Mouse (Mus musculus) limb, embryonic 15.5 days (tissue): ENCODE data around the gene Ubash3b. TPM values are rescaled to one million over a fixed set of nuclear protein-coding genes. Genes with fewer than 3 reads are reported as not detected.

Experiments
- ATAC-seq: fragments of 200-750 bp; cut with Nextera tagmentation; 2 replicates; pipeline ENCODE4 v1.8.0; 2017; ENCODE audit warnings: low read depth, moderate TSS enrichment; ENCODE audit not compliant: insufficient number of reproducible peaks, low FRiP score, low TSS enrichment
- H3K27ac ChIP-seq: fragments of 300-500 bp; sonication (generic); 2 replicates; pipeline ENCODE4 v1.5.1; 2015; ENCODE audit warnings: moderate library complexity, mild to moderate bottlenecking, inconsistent platforms
- H3K27me3 ChIP-seq: fragments of 300-500 bp; sonication (generic); 2 replicates; pipeline ENCODE4 v1.6.1; 2015; ENCODE audit warnings: inconsistent platforms
- H3K36me3 ChIP-seq: fragments of 300-500 bp; sonication (generic); 2 replicates; pipeline ENCODE4 v1.6.1; 2015; ENCODE audit warnings: inconsistent platforms
- H3K4me1 ChIP-seq: fragments of 300-500 bp; sonication (generic); 2 replicates; pipeline ENCODE4 v1.6.1; 2015; ENCODE audit warnings: inconsistent platforms
- H3K4me2 ChIP-seq: fragments of 300-500 bp; sonication (generic); 2 replicates; pipeline ENCODE4 v1.6.1; 2015; ENCODE audit warnings: mild to moderate bottlenecking, inconsistent platforms
- H3K4me3 ChIP-seq: fragments of 300-500 bp; sonication (generic); 2 replicates; pipeline ENCODE4 v1.5.1; 2015; ENCODE audit warnings: mild to moderate bottlenecking, inconsistent platforms
- H3K9ac ChIP-seq: fragments of 300-500 bp; sonication (generic); 2 replicates; pipeline ENCODE4 v1.6.1; 2015; ENCODE audit warnings: inconsistent platforms
- H3K9me3 ChIP-seq: fragments of 300-500 bp; sonication (generic); 2 replicates; pipeline ENCODE4 v1.6.1; 2016; ENCODE audit warnings: inconsistent platforms
- WGBS: fragments of 180-500 bp; shearing (Covaris S2); methylation state at CpG from one replicate; pipeline ENCODE4 v1.1.7; 2015; 5-methylcytosine and 5-hydroxymethylcytosine counted together
- polyA plus RNA-seq: library from polyadenylated mRNA; unstranded; fragments of >200 nt; fragmentation: Nextera tagmentation; extraction: Ambion mirVana; gene quantifications from 2 replicates; pipeline ENCODE4 v1.2.1, GENCODE M21; 2015

The Ubash3b gene
- polyA plus RNA-seq, 1 experiment from 2014 or later = 6.8 TPM

GRCm38 (mm10) chr9:41187498-41187897, 26.0 kb upstream of the Ubash3b start:
- Histone ChIP-seq H3K4me2 (no peak overlapping the region), H3K4me1 (peaks cover 8% of the 10 kb centered on the region; the same call in 1 of the 2 replicates), H3K27me3 (no peaks in the 10 kb centered on the region), H3K9ac (no peak overlapping the region), H3K27ac (no peak overlapping the region), H3K9me3 (no peaks in the 10 kb centered on the region), H3K36me3 (no peaks in the 10 kb centered on the region), H3K4me3 (no peak overlapping the region)
- ATAC-seq = no peak
- WGBS = 66% methylated on average over 9 of the region's 9 CpGs

- Histone ChIP-seq H3K27me3 (no peaks in the 10 kb centered on the region), H3K4me1 (0 out of 2 replicates have a peak, but pooled peaks cover 3% of the 10 kb centered on the region), H3K36me3 (no peaks in the 10 kb centered on the region), H3K4me3 (no peak overlapping the region), H3K9ac (no peak overlapping the region), H3K27ac (no peak overlapping the region), H3K4me2 (no peak overlapping the region), H3K9me3 (no peaks in the 10 kb centered on the region)
- WGBS = 65% methylated on average over 9 of the region's 9 CpGs
- ATAC-seq = no peak
Observed at GRCm38 (mm10) chr9:41185331-41185730, 23.8 kb upstream of the Ubash3b start.

- Histone ChIP-seq H3K4me3 (no peak overlapping the region), H3K9ac (no peak overlapping the region), H3K4me2 (no peak overlapping the region), H3K9me3 (no peaks in the 10 kb centered on the region), H3K4me1 (no peaks in the 10 kb centered on the region), H3K36me3 (no peaks in the 10 kb centered on the region), H3K27me3 (no peaks in the 10 kb centered on the region), H3K27ac (no peak overlapping the region)
- no peak for ATAC-seq
Observed at GRCm38 (mm10) chr9:41182550-41182949, 21.1 kb upstream of the Ubash3b start.

- whole genome bisulfite sequencing = 62% methylated on average over 8 of the region's 8 CpGs
- no peaks in the 10 kb centered on the region for H3K4me1 ChIP-seq
- H3K4me2 ChIP-seq = no peak overlapping the region
- no peak overlapping the region for H3K4me3 ChIP-seq
- ATAC-seq = no peak
- no peaks in the 10 kb centered on the region for H3K27me3 ChIP-seq
- H3K27ac ChIP-seq = no peak overlapping the region
- H3K9me3 ChIP-seq = no peaks in the 10 kb centered on the region
- no peaks in the 10 kb centered on the region for H3K36me3 ChIP-seq
- no peak overlapping the region for H3K9ac ChIP-seq
Observed at GRCm38 (mm10) chr9:41181803-41182202, 20.3 kb upstream of the Ubash3b start.

DNA sequence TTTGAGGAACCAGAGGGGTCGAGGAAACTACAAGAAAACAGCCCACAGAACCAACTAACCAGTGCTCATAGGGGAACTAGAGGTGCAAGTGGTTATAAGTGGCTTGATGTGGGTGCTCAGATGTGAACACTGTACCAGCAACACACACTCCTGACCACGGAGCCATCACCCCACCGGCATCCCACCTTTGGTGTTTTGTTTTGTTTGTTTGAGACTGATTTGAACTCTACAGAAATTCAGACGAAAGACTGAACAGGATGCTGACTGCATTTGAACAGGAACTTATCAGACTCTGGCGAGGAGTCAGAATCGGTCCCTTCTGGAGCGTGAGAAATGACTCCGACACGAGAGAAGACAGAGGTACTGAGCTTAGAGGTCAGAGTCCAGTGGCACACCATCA, 19.9 kb upstream of the Ubash3b start:
- 84% methylated on average over 9 of the region's 9 CpGs for WGBS
- H3K27ac ChIP-seq = no peak overlapping the region
- no peak overlapping the region for H3K4me3 ChIP-seq
- H3K27me3 ChIP-seq = no peaks in the 10 kb centered on the region
- no peak overlapping the region for H3K4me2 ChIP-seq
- H3K9ac ChIP-seq = no peak overlapping the region
- no peaks in the 10 kb centered on the region for H3K9me3 ChIP-seq
- no peaks in the 10 kb centered on the region for H3K36me3 ChIP-seq
- ATAC-seq = no peak
- H3K4me1 ChIP-seq = no peaks in the 10 kb centered on the region

- Histone ChIP-seq H3K27ac (no peak overlapping the region), H3K4me1 (no peaks in the 10 kb centered on the region; the same call in 1 of the 2 replicates), H3K4me2 (no peak overlapping the region), H3K36me3 (no peaks in the 10 kb centered on the region), H3K4me3 (no peak overlapping the region), H3K9me3 (no peaks in the 10 kb centered on the region), H3K9ac (no peak overlapping the region), H3K27me3 (no peaks in the 10 kb centered on the region)
- WGBS = 68% methylated on average over 5 of the region's 5 CpGs
- ATAC-seq = no peak
Observed at GRCm38 (mm10) chr9:41179056-41179455, 17.6 kb upstream of the Ubash3b start.

DNA sequence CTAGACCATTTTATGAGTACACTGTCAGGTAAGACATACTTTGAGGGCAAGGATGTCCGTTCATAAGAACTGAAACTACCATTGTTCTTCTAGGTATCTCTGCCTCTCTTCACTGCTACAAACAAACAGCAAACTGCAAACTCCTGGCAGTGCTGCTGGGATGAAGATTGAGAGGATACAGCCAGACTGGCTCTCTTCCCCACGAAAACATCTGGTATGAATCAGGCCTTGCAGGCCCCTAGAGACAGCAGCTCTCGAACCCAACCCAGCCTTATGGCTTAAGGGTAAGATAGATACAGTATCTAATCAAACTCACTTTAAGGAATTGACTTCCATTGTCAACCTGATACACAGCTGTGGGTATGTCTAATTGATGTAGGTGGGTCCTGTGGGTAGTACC, 11.7 kb upstream of the Ubash3b start:
- Histone ChIP-seq H3K27me3 (no peaks in the 10 kb centered on the region), H3K9ac (no peak overlapping the region), H3K4me1 (no peaks in the 10 kb centered on the region; the same call in 1 of the 2 replicates), H3K36me3 (no peaks in the 10 kb centered on the region), H3K27ac (no peak overlapping the region), H3K4me2 (no peak overlapping the region), H3K4me3 (no peak overlapping the region), H3K9me3 (no peaks in the 10 kb centered on the region)
- ATAC-seq = no peak
- 37% methylated on average over 3 of the region's 3 CpGs for WGBS

DNA sequence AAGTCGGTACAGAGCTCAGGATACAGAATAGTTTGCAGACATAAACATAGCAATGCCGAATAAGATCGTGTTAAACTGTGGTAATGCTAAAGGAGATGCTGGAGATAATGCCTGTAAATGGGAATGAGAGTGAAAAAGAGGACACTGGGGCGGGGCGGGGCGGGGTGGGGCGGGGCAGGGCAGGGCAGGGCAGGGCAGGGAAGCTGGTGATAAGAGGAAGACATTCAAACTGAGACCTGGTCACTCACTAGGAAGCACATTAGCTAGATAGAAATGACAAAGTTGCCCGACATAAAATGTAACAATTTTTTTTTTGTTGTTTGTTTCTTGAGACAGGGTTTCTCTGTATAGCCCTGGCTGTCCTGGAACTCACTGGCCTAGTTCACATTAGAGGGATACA, 10.9 kb upstream of the Ubash3b start:
- Histone ChIP-seq H3K27ac (no peak overlapping the region), H3K27me3 (no peaks in the 10 kb centered on the region), H3K9ac (no peak overlapping the region), H3K4me3 (no peak overlapping the region), H3K36me3 (no peaks in the 10 kb centered on the region), H3K4me1 (no peaks in the 10 kb centered on the region; the same call in 1 of the 2 replicates), H3K9me3 (no peaks in the 10 kb centered on the region), H3K4me2 (no peak overlapping the region)
- WGBS = 79% methylated on average over 8 of the region's 8 CpGs
- ATAC-seq = no peak

- no peak overlapping the region for H3K4me2 ChIP-seq
- no peaks in the 10 kb centered on the region for H3K27me3 ChIP-seq
- H3K36me3 ChIP-seq = no peaks in the 10 kb centered on the region
- WGBS = 45% methylated on average over 8 of the region's 8 CpGs
- no peak overlapping the region for H3K9ac ChIP-seq
- H3K4me1 ChIP-seq = no peaks in the 10 kb centered on the region; the same call in 1 of the 2 replicates
- no peak overlapping the region for H3K27ac ChIP-seq
- no peak overlapping the region for H3K4me3 ChIP-seq
- ATAC-seq = no peak
- no peaks in the 10 kb centered on the region for H3K9me3 ChIP-seq
Observed at GRCm38 (mm10) chr9:41170026-41170425, 8.5 kb upstream of the Ubash3b start.

- 69% methylated on average over 2 of the region's 2 CpGs for WGBS
- H3K4me3 ChIP-seq = no peak overlapping the region
- ATAC-seq = no peak
Observed at GRCm38 (mm10) chr9:41168656-41169055, 7.2 kb upstream of the Ubash3b start.

GRCm38 (mm10) chr9:41168206-41168605, 6.7 kb upstream of the Ubash3b start:
- Histone ChIP-seq H3K4me2 (no peak overlapping the region), H3K4me3 (no peak overlapping the region), H3K27ac (no peak overlapping the region), H3K9ac (no peak overlapping the region), H3K9me3 (no peaks in the 10 kb centered on the region), H3K4me1 (no peaks in the 10 kb centered on the region), H3K36me3 (no peaks in the 10 kb centered on the region), H3K27me3 (no peaks in the 10 kb centered on the region)
- 92% methylated on average over 6 of the region's 6 CpGs for WGBS
- no peak for ATAC-seq

More at GRCm38 (mm10) chr9:41168656-41169055, 7.2 kb upstream of the Ubash3b start:
- no peaks in the 10 kb centered on the region for H3K36me3 ChIP-seq
- H3K4me2 ChIP-seq = no peak overlapping the region
- H3K27me3 ChIP-seq = no peaks in the 10 kb centered on the region
- H3K4me1 ChIP-seq = no peaks in the 10 kb centered on the region
- no peak overlapping the region for H3K9ac ChIP-seq
- no peak overlapping the region for H3K27ac ChIP-seq
- no peaks in the 10 kb centered on the region for H3K9me3 ChIP-seq

DNA sequence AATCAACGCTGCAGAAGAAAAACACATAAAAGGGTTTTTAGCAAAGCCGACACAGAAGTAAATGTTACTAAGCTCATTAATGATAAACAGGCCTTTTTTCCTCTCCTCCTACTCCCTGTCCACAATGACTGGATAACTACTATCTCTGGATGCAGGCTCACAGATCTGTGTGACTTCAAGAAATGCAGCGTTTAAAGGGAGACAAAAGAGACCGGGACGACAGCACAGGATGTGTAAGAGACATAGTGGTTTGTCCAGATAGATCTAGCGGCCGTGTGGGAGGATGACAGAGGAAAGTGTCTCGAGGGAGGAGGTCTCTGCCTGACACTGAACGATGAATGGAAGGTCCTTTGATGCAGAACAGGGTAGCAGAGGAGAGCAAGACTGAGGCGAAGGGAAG, 5.4 kb upstream of the Ubash3b start:
- H3K36me3 ChIP-seq = no peaks in the 10 kb centered on the region
- H3K9me3 ChIP-seq = no peaks in the 10 kb centered on the region
- H3K9ac ChIP-seq = no peak overlapping the region
- no peaks in the 10 kb centered on the region for H3K4me1 ChIP-seq
- no peak for ATAC-seq
- no peak overlapping the region for H3K27ac ChIP-seq
- no peak overlapping the region for H3K4me2 ChIP-seq
- 48% methylated on average over 9 of the region's 10 CpGs for WGBS
- no peaks in the 10 kb centered on the region for H3K27me3 ChIP-seq
- H3K4me3 ChIP-seq = no peak overlapping the region

- H3K4me2 ChIP-seq = no peak overlapping the region
- H3K27ac ChIP-seq = no peak overlapping the region
- H3K9ac ChIP-seq = no peak overlapping the region
- 66% methylated on average over 4 of the region's 4 CpGs for WGBS
- H3K4me3 ChIP-seq = no peak overlapping the region
- no peak for ATAC-seq
- H3K4me1 ChIP-seq = peaks cover 6% of the 10 kb centered on the region
- H3K36me3 ChIP-seq = no peaks in the 10 kb centered on the region
- peaks cover 11% of the 10 kb centered on the region; the same call in 1 of the 2 replicates for H3K27me3 ChIP-seq
- no peaks in the 10 kb centered on the region for H3K9me3 ChIP-seq
Observed at GRCm38 (mm10) chr9:41162363-41162762, 866 bp upstream of the Ubash3b start.
